Mouse (Mus musculus) midbrain, postnatal 0 days (tissue): ENCODE results near the gene Dhx30. TPM values are rescaled to one million over a fixed set of nuclear protein-coding genes. Genes with fewer than 3 reads are reported as not detected.

Experiments
- ATAC-seq: fragments of 200-750 bp; cut with Nextera tagmentation; 2 replicates; pipeline ENCODE4 v1.8.0; 2017; ENCODE audit warnings: moderate number of reproducible peaks, mild to moderate bottlenecking, moderate TSS enrichment, moderate library complexity; ENCODE audit not compliant: low FRiP score
- DNase-seq: peaks from one replicate; pipeline ENCODE4 v3.0.0-alpha.2; 2015; ENCODE audit warnings: low spot score
- H3K27ac ChIP-seq: fragments of 300-500 bp; sonication (generic); 2 replicates; pipeline ENCODE4 v1.5.1; 2014; ENCODE audit warnings: low read depth, mild to moderate bottlenecking, low read length, mixed read lengths
- H3K27me3 ChIP-seq: fragments of 300-500 bp; sonication (generic); 2 replicates; pipeline ENCODE4 v1.6.1; 2014; ENCODE audit warnings: low read length, control low read depth, mixed read lengths; ENCODE audit not compliant: insufficient read depth
- H3K36me3 ChIP-seq: fragments of 300-500 bp; sonication (generic); 2 replicates; pipeline ENCODE4 v1.6.1; 2014; ENCODE audit warnings: low read length, control low read depth, mixed read lengths; ENCODE audit not compliant: insufficient read depth
- H3K4me1 ChIP-seq: fragments of 300-500 bp; sonication (generic); 2 replicates; pipeline ENCODE4 v1.6.1; 2014; ENCODE audit warnings: mild to moderate bottlenecking, control low read depth, antibody characterized with exemption, low read length, mixed read lengths; ENCODE audit not compliant: insufficient read depth
- H3K4me2 ChIP-seq: fragments of 300-500 bp; sonication (generic); 2 replicates; pipeline ENCODE4 v1.6.1; 2014; ENCODE audit warnings: low read depth, mild to moderate bottlenecking, low read length, mixed read lengths; ENCODE audit not compliant: poor library complexity, severe bottlenecking
- H3K4me3 ChIP-seq: fragments of 300-500 bp; sonication (generic); 2 replicates; pipeline ENCODE4 v1.5.1; 2014; ENCODE audit warnings: low read depth, mild to moderate bottlenecking, low read length, moderate library complexity
- H3K9ac ChIP-seq: fragments of 300-500 bp; sonication (generic); replicated peaks from 2 replicates; pipeline ENCODE4 v1.6.1; 2014; ENCODE audit warnings: mild to moderate bottlenecking, low read length, moderate library complexity, mixed read lengths; ENCODE audit not compliant: poor library complexity, severe bottlenecking
- H3K9me3 ChIP-seq: fragments of 300-500 bp; sonication (generic); 2 replicates; pipeline ENCODE4 v1.6.1; 2016; ENCODE audit warnings: low read length, control low read depth
- CTCF ChIP-seq: IDR thresholded peaks from 2 replicates; pipeline ENCODE4 v1.5.1; 2016; ENCODE audit warnings: antibody characterized with exemption, mild to moderate bottlenecking
- WGBS: fragments of 180-500 bp; shearing (Covaris S2); extraction: QIAGEN DNeasy Blood & Tissue Kit; methylation state at CpG from one replicate; pipeline ENCODE4 v1.1.7; 2014; 5-methylcytosine and 5-hydroxymethylcytosine counted together
- polyA plus RNA-seq: library from polyadenylated mRNA; unstranded; fragments of >200 nt; fragmentation: Nextera tagmentation; extraction: Ambion mirVana; gene quantifications from 2 replicates; pipeline ENCODE4 v1.2.1, GENCODE M21; 2015
- total RNA-seq: library from RNA; depleted of rRNA; stranded (reverse); fragments of >200 nt; gene quantifications from 2 replicates; pipeline ENCODE4 v1.2.3, GENCODE M21; 2014

Gene Dhx30
- total and polyA plus RNA-seq, 2 experiments from 2014 or later: 129 to 145 TPM

DNA sequence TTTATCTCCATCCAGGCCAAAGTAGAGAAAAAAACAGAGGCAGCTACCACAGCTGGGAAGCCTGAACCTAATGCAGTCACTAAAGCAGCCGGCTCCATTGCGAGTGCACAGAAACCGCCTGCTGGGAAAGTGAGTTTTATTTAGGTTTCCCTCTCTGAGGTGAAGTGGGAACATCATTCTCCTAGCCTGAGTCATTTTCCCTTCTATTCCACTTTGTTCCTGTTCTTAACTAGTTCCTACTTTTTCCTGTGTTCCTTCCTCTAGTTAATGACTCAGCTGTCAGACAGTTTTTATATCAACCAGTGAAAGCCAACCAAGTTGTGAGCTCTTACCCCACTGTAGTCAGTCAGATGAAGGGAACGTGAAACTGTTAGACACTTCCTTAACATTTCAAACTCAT lies 46.6 kb downstream of the Dhx30 start:
- no peak for TF ChIP-seq CTCF
- H3K4me3 ChIP-seq: no peak overlapping the region
- no peaks in the 10 kb centered on the region for H3K4me1 ChIP-seq
- ATAC-seq (no peak), DNase-seq (no peak)
- 87% methylated on average over 4 of the region's 4 CpGs for WGBS
- no peak overlapping the region for H3K4me2 ChIP-seq
- H3K9me3 ChIP-seq: no peaks in the 10 kb centered on the region
- peaks cover 74% of the 10 kb centered on the region for H3K36me3 ChIP-seq
- no peak overlapping the region for H3K27ac ChIP-seq
- no peak overlapping the region for H3K9ac ChIP-seq
- no peaks in the 10 kb centered on the region for H3K27me3 ChIP-seq

DNA sequence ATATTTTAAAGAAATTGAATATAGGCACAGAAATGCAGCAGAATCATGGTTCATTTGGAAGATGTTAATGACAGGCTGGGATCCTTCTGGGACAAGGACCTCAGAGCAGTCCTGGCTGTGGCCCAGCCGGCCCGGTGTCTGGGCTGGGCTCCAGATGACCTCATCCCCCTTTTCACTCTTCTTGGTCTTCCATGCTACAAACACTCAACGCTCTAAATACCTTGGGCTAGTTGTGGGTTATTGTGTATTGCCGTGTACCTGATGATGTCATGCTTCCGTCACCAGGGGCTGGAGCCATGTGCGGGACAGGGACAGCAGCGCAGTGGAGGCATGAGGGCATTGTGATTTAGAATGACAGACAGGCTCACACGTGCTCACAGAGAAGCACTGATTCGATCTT lies 47.3 kb downstream of the Dhx30 start:
- Histone ChIP-seq H3K4me2 (no peak overlapping the region), H3K36me3 (peaks cover 74% of the 10 kb centered on the region), H3K4me3 (no peak overlapping the region), H3K9me3 (no peaks in the 10 kb centered on the region), H3K4me1 (no peaks in the 10 kb centered on the region), H3K9ac (no peak overlapping the region), H3K27me3 (no peaks in the 10 kb centered on the region), H3K27ac (no peak overlapping the region)
- peak; percentile 51 for DNase-seq
- no peak for TF ChIP-seq CTCF
- WGBS: 70% methylated on average over 9 of the region's 9 CpGs
- ATAC-seq: no peak

DNA sequence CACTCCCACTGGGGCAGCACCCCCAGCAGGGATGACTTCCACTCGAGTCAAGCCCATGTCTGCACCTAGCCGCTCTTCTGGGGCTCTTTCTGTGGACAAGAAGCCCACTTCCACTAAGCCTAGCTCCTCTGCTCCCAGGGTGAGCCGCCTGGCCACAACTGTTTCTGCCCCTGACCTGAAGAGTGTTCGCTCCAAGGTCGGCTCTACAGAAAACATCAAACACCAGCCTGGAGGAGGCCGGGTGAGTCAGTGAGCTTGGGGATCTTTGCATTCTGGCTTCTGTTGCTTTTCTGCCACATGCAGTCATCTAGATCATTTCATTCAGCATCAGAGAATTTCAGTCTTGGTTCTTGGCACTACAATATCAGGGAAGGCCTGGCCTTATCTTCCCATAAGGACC lies 48.9 kb downstream of the Dhx30 start:
- Histone ChIP-seq H3K9ac (no peak overlapping the region), H3K4me1 (no peaks in the 10 kb centered on the region), H3K4me3 (no peak overlapping the region), H3K9me3 (no peaks in the 10 kb centered on the region), H3K27me3 (no peaks in the 10 kb centered on the region), H3K4me2 (no peak overlapping the region), H3K27ac (no peak overlapping the region), H3K36me3 (peaks cover 65% of the 10 kb centered on the region)
- WGBS: 92% methylated on average over 6 of the region's 6 CpGs
- TF ChIP-seq CTCF: no peak
- ATAC-seq: no peak
- no peak for DNase-seq

DNA sequence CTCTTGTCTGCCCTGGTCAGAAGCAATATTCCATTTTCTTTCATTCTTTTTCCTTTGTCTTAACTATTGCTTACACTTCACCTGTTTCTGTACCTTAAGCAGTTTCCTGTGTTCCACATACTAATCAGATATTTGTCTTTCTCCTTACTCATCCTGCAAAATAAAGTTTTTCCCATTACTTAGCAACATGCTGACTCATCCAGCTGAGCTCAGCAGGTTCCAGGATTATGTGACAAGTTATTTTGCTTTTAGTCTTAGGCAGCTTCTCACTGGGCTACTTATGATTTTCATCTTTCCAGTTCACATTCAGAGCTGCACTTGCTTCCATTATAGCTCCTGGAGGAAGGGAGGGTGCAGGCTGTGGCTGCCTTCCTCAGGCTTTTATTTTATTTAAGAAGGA lies 53.0 kb downstream of the Dhx30 start:
- Histone ChIP-seq H3K9me3 (no peaks in the 10 kb centered on the region), H3K27me3 (no peaks in the 10 kb centered on the region), H3K9ac (no peak overlapping the region), H3K36me3 (peaks cover 40% of the 10 kb centered on the region), H3K27ac (no peak overlapping the region), H3K4me1 (no peaks in the 10 kb centered on the region), H3K4me2 (no peak overlapping the region), H3K4me3 (no peak overlapping the region)
- no peak for DNase-seq
- no peak for ATAC-seq
- TF ChIP-seq CTCF: no peak

DNA sequence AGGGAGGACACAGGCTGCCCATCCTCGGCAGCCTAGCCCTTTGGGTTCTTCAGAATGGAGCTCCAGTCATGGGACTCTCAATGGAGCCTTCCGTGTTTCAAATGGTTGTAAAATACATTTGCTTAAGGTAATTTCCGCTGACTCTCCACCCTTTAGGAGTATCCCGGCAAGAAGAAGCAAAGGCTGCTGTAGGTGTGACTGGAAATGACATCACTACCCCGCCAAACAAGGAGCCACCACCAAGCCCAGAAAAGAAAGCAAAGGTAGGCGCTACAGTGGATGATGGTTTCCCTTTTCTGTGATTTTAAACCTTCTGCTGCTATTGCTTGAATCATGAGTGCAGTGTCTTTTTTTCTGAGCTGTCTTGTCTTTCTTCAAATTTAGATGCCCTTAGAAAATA lies 54.8 kb downstream of the Dhx30 start:
- DNase-seq (no peak), ATAC-seq (no peak)
- 91% methylated on average over 6 of the region's 6 CpGs for WGBS
- Histone ChIP-seq H3K36me3 (peaks cover 23% of the 10 kb centered on the region), H3K27ac (no peak overlapping the region), H3K4me1 (no peaks in the 10 kb centered on the region), H3K27me3 (no peaks in the 10 kb centered on the region), H3K9ac (no peak overlapping the region), H3K4me2 (no peak overlapping the region), H3K4me3 (no peak overlapping the region), H3K9me3 (no peaks in the 10 kb centered on the region)
- TF ChIP-seq CTCF: no peak

DNA sequence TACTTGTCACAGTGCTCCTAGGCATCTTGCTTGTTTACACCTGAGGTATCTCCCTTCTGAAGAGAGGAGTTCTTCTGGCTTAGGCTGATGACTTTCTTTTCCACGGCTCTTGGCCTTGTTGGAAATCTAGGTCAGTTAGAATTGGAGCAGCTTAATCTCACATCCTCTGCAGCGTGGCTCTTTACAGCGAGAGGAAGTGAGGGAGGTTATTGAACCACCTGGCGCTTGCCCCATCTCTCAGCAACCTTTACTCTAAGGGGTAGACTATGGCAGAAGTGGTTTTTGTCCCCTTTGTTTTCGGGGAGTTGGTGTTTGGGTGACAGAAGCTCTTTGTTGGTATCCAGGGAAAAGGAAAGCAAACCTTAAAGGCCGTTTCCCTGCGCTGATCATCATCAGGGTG lies 55.2 kb downstream of the Dhx30 start:
- H3K4me1 ChIP-seq: no peaks in the 10 kb centered on the region
- H3K9me3 ChIP-seq: no peaks in the 10 kb centered on the region
- H3K4me3 ChIP-seq: no peak overlapping the region
- no peak overlapping the region for H3K9ac ChIP-seq
- no peak overlapping the region for H3K4me2 ChIP-seq
- ATAC-seq (no peak), DNase-seq (no peak)
- peaks cover 18% of the 10 kb centered on the region for H3K36me3 ChIP-seq
- H3K27ac ChIP-seq: no peak overlapping the region
- 68% methylated on average over 7 of the region's 7 CpGs for WGBS
- H3K27me3 ChIP-seq: no peaks in the 10 kb centered on the region
- TF ChIP-seq CTCF: no peak
